8 mouse cellular contexts compared by ENCODE assay signal in genomic region chr10:67002207-67003008, GRCm38 (mm10).
DNase-seq lines count a peak whose midpoint lies in the region; ATAC-seq and TF ChIP-seq lines count a peak whose summit lies in the region.

No protein-coding gene starts in this region.

- peak; percentile 96 for DNase-seq in NIH3T3 (ENCODE audit: low read depth)
- peak; percentile 44 for DNase-seq in forebrain, postnatal 0 days
- peak; percentile 82 for DNase-seq in hindbrain, embryonic 10.5 days (ENCODE audit: low spot score)
- DNase-seq in layer of hippocampus, postnatal 14 days (ENCODE audit: low spot score in 2 of 2): peak; percentile 19

- no peaks in the 10 kb centered on the region for H3K36me3 ChIP-seq in forebrain, postnatal 0 days (ENCODE audit: insufficient read depth)
- H3K36me3 ChIP-seq in hindbrain, embryonic 10.5 days: no peaks in the 10 kb centered on the region
- H3K36me3 ChIP-seq in macrophage (ENCODE audit: inconsistent target): no peaks in the 10 kb centered on the region
- H3K36me3 ChIP-seq in small intestine, adult 2 months (ENCODE audit: control insufficient read depth, insufficient read depth, low read length): no peaks in the 10 kb centered on the region

- 0 out of 2 replicates have a peak overlapping the region, but pooled peaks have one; percentile 97 for H3K27ac ChIP-seq in bone marrow macrophage, adult 2 months (ENCODE audit: insufficient read depth, low read depth, low read length)
- peak overlapping the region; percentile 83 for H3K27ac ChIP-seq in forebrain, postnatal 0 days (ENCODE audit: low read depth, low read length)
- peak overlapping the region; percentile 89 for H3K27ac ChIP-seq in hindbrain, embryonic 10.5 days
- H3K27ac ChIP-seq in macrophage: peak overlapping the region; percentile 94
- peak overlapping the region; percentile 82; the same call in 1 of the 2 replicates for H3K27ac ChIP-seq in small intestine, adult 2 months (ENCODE audit: insufficient read depth, low read depth, low read length)

- ATAC-seq in forebrain, postnatal 0 days: peak; percentile 12; the same call in 1 of the 2 replicates
- no peak for ATAC-seq in activated CD4-positive, CD25-positive, alpha-beta regulatory T cell, adult 4 months

- H3K9ac ChIP-seq in forebrain, postnatal 0 days: 0 out of 2 replicates have a peak overlapping the region, but pooled peaks have one; percentile 42

- H3K4me1 ChIP-seq in bone marrow macrophage, adult 2 months (ENCODE audit: control insufficient read depth, insufficient read depth, low read length): peaks cover 25% of the 10 kb centered on the region
- peaks cover 26% of the 10 kb centered on the region for H3K4me1 ChIP-seq in forebrain, postnatal 0 days (ENCODE audit: insufficient read depth)
- peaks cover 37% of the 10 kb centered on the region for H3K4me1 ChIP-seq in hindbrain, embryonic 10.5 days (replicated peaks)
- H3K4me1 ChIP-seq in small intestine, adult 2 months (ENCODE audit: control insufficient read depth, insufficient read depth, insufficient read length, low read length): peaks cover 7% of the 10 kb centered on the region

- 12% methylated on average over 30 of the region's 30 CpGs for WGBS in forebrain, postnatal 0 days
- WGBS in hindbrain, embryonic 10.5 days: 11% methylated on average over 30 of the region's 30 CpGs
- WGBS in macrophage (ENCODE audit: missing documents): 50% methylated on average over 25 of the region's 30 CpGs
- 19% methylated on average over 30 of the region's 30 CpGs for WGBS in small intestine, adult 2 months

- peak overlapping the region; percentile 54 for H3K4me2 ChIP-seq in forebrain, postnatal 0 days (ENCODE audit: low read depth)

- H3K27me3 ChIP-seq in forebrain, postnatal 0 days (ENCODE audit: insufficient read depth, low read length): no peaks in the 10 kb centered on the region
- H3K27me3 ChIP-seq in hindbrain, embryonic 10.5 days (ENCODE audit: insufficient read depth, poor library complexity, severe bottlenecking): no peaks in the 10 kb centered on the region
- no peaks in the 10 kb centered on the region for H3K27me3 ChIP-seq in small intestine, adult 2 months (ENCODE audit: control insufficient read depth, insufficient read depth, low read length)

- no peak for TF ChIP-seq POLR2A in bone marrow macrophage, adult 2 months (IDR thresholded peaks at IDR 0.05; ENCODE audit: borderline replicate concordance, low read depth, low read length)
- no peak for TF ChIP-seq POLR2A in small intestine, adult 2 months (IDR thresholded peaks at IDR 0.05; ENCODE audit: low read depth, low read length)

- H3K79me2 ChIP-seq in macrophage (ENCODE audit: inconsistent target): no peaks in the 10 kb centered on the region

- H3K4me3 ChIP-seq in bone marrow macrophage, adult 2 months (ENCODE audit: insufficient read depth, low read length): peak overlapping the region; percentile 59
- peak overlapping the region; percentile 15 for H3K4me3 ChIP-seq in forebrain, postnatal 0 days (ENCODE audit: low read depth, low read length)
- H3K4me3 ChIP-seq in hindbrain, embryonic 10.5 days: peak overlapping the region; percentile 46
- no peak overlapping the region for H3K4me3 ChIP-seq in macrophage (ENCODE audit: inconsistent target)
- H3K4me3 ChIP-seq in small intestine, adult 2 months (ENCODE audit: low read depth, low read length): peak overlapping the region; percentile 54

- no peak for TF ChIP-seq CTCF in bone marrow macrophage, adult 2 months (IDR thresholded peaks at IDR 0.05; ENCODE audit: low read depth, low read length)
- TF ChIP-seq CTCF in forebrain, postnatal 0 days (IDR thresholded peaks at IDR 0.05; ENCODE audit: low read depth): no peak
- no peak for TF ChIP-seq CTCF in small intestine, adult 2 months (IDR thresholded peaks at IDR 0.05; ENCODE audit: extremely low read depth, insufficient read length, insufficient replicate concordance, low read depth, low read length)

- H3K9me3 ChIP-seq in forebrain, postnatal 0 days (ENCODE audit: low read length): no peaks in the 10 kb centered on the region
- H3K9me3 ChIP-seq in hindbrain, embryonic 10.5 days: 0 out of 2 replicates have a peak, but pooled peaks cover 2% of the 10 kb centered on the region

Comparison
In these comparisons a context has a peak if more than half of its experiments do, and no peak if none do; other contexts are left out.
1. DNase-seq: peak in every context shown above with its lines; median percentile 96 in NIH3T3; 82 in hindbrain, embryonic 10.5 days; 44 in forebrain, postnatal 0 days; 19 in layer of hippocampus, postnatal 14 days.